Mouse (Mus musculus): Measurements from ENCODE around the gene Rbp1.

- TF ChIP-seq CTCF (IDR thresholded peaks at IDR 0.05; ENCODE audit: low read depth) (no peak), EP300 (optimal IDR thresholded peaks at IDR 0.05) (no peak)
These were observed 64.5 kb downstream of the Rbp1 start for GRCm38 (mm10) chr9:98487273-98487672.

All from stomach, postnatal 0 days (tissue).